Mouse (Mus musculus): ENCODE data around the gene Ikzf1. TPM values are rescaled to one million over a fixed set of nuclear protein-coding genes. Genes with fewer than 3 reads are reported as not detected.
A peak's percentile ranks its signal among the peaks of the same experiment; 100 is the strongest.

Gene Ikzf1
- polyA plus RNA-seq, 1 experiment from 2014 or later: 15.1 TPM

GRCm38 (mm10) chr11:11725876-11726525 lies 41.2 kb downstream of the Ikzf1 start:
- no peak overlapping the region for H3K4me3 ChIP-seq (ENCODE audit: low read length)
- ATAC-seq (replicated peaks; ENCODE audit: extremely low read depth, insufficient read depth, low FRiP score): peak; percentile 63
- H3K9ac ChIP-seq (ENCODE audit: low read length): no peak overlapping the region
- H3K27ac ChIP-seq (ENCODE audit: low read length): peak overlapping the region; percentile 43; the same call in 1 of the 2 replicates
- H3K27me3 ChIP-seq (ENCODE audit: control insufficient read depth, insufficient read depth, low read length): no peaks in the 10 kb centered on the region
- H3K36me3 ChIP-seq (ENCODE audit: control insufficient read depth, insufficient read depth): no peaks in the 10 kb centered on the region
- H3K4me1 ChIP-seq (ENCODE audit: control insufficient read depth, insufficient read depth, low read length): no peaks in the 10 kb centered on the region
- H3K9me3 ChIP-seq (replicated peaks; ENCODE audit: control insufficient read depth, low read length): no peaks in the 10 kb centered on the region
- H3K4me2 ChIP-seq (ENCODE audit: low read depth, low read length): no peak overlapping the region
- 72% methylated on average over 5 of the region's 5 CpGs for WGBS

- no peak overlapping the region for H3K4me3 ChIP-seq (ENCODE audit: low read length)
- no peaks in the 10 kb centered on the region for H3K9me3 ChIP-seq (replicated peaks; ENCODE audit: control insufficient read depth, low read length)
- H3K9ac ChIP-seq (ENCODE audit: low read length): no peak overlapping the region
- no peak for ATAC-seq (replicated peaks; ENCODE audit: extremely low read depth, insufficient read depth, low FRiP score)
- no peaks in the 10 kb centered on the region for H3K27me3 ChIP-seq (ENCODE audit: control insufficient read depth, insufficient read depth, low read length)
- H3K27ac ChIP-seq (ENCODE audit: low read length): no peak overlapping the region
- WGBS: 48% methylated on average over 4 of the region's 4 CpGs
- no peaks in the 10 kb centered on the region for H3K4me1 ChIP-seq (ENCODE audit: control insufficient read depth, insufficient read depth, low read length)
- no peaks in the 10 kb centered on the region for H3K36me3 ChIP-seq (ENCODE audit: control insufficient read depth, insufficient read depth)
- no peak overlapping the region for H3K4me2 ChIP-seq (ENCODE audit: low read depth, low read length)
Measured at GRCm38 (mm10) chr11:11726807-11727276, 42.0 kb downstream of the Ikzf1 start.

GRCm38 (mm10) chr11:11727936-11728556 lies 43.2 kb downstream of the Ikzf1 start:
- 87% methylated on average over 10 of the region's 10 CpGs for WGBS
- no peak for ATAC-seq (replicated peaks; ENCODE audit: extremely low read depth, insufficient read depth, low FRiP score)
- Histone ChIP-seq H3K27ac (ENCODE audit: low read length) (no peak overlapping the region), H3K9me3 (replicated peaks; ENCODE audit: control insufficient read depth, low read length) (no peaks in the 10 kb centered on the region), H3K4me2 (ENCODE audit: low read depth, low read length) (no peak overlapping the region), H3K4me3 (ENCODE audit: low read length) (no peak overlapping the region), H3K27me3 (ENCODE audit: control insufficient read depth, insufficient read depth, low read length) (no peaks in the 10 kb centered on the region), H3K4me1 (ENCODE audit: control insufficient read depth, insufficient read depth, low read length) (no peaks in the 10 kb centered on the region), H3K9ac (ENCODE audit: low read length) (no peak overlapping the region), H3K36me3 (ENCODE audit: control insufficient read depth, insufficient read depth) (no peaks in the 10 kb centered on the region)

GRCm38 (mm10) chr11:11729216-11729615 lies 44.4 kb downstream of the Ikzf1 start:
- no peak overlapping the region for H3K4me3 ChIP-seq (ENCODE audit: low read length)
- 55% methylated on average over 6 of the region's 6 CpGs for WGBS
- H3K4me1 ChIP-seq (ENCODE audit: control insufficient read depth, insufficient read depth, low read length): no peaks in the 10 kb centered on the region
- H3K27me3 ChIP-seq (ENCODE audit: control insufficient read depth, insufficient read depth, low read length): no peaks in the 10 kb centered on the region
- no peak for ATAC-seq (replicated peaks; ENCODE audit: extremely low read depth, insufficient read depth, low FRiP score)
- H3K4me2 ChIP-seq (ENCODE audit: low read depth, low read length): no peak overlapping the region
- H3K27ac ChIP-seq (ENCODE audit: low read length): no peak overlapping the region
- H3K36me3 ChIP-seq (ENCODE audit: control insufficient read depth, insufficient read depth): no peaks in the 10 kb centered on the region
- H3K9me3 ChIP-seq (replicated peaks; ENCODE audit: control insufficient read depth, low read length): no peaks in the 10 kb centered on the region
- no peak overlapping the region for H3K9ac ChIP-seq (ENCODE audit: low read length)

- Histone ChIP-seq H3K27me3 (ENCODE audit: control insufficient read depth, insufficient read depth, low read length) (no peaks in the 10 kb centered on the region), H3K4me1 (ENCODE audit: control insufficient read depth, insufficient read depth, low read length) (no peaks in the 10 kb centered on the region), H3K9me3 (replicated peaks; ENCODE audit: control insufficient read depth, low read length) (no peaks in the 10 kb centered on the region), H3K9ac (ENCODE audit: low read length) (no peak overlapping the region), H3K36me3 (ENCODE audit: control insufficient read depth, insufficient read depth) (no peaks in the 10 kb centered on the region), H3K4me2 (ENCODE audit: low read depth, low read length) (no peak overlapping the region), H3K4me3 (ENCODE audit: low read length) (no peak overlapping the region), H3K27ac (ENCODE audit: low read length) (no peak overlapping the region)
- 78% methylated on average over 1 of the region's 1 CpGs for WGBS
- ATAC-seq (replicated peaks; ENCODE audit: extremely low read depth, insufficient read depth, low FRiP score): no peak
Measured at GRCm38 (mm10) chr11:11730062-11730461, 45.3 kb downstream of the Ikzf1 start.

GRCm38 (mm10) chr11:11731727-11732126 lies 46.9 kb downstream of the Ikzf1 start:
- Histone ChIP-seq H3K4me3 (ENCODE audit: low read length) (no peak overlapping the region), H3K27me3 (ENCODE audit: control insufficient read depth, insufficient read depth, low read length) (no peaks in the 10 kb centered on the region), H3K4me1 (ENCODE audit: control insufficient read depth, insufficient read depth, low read length) (no peaks in the 10 kb centered on the region)

GRCm38 (mm10) chr11:11732972-11733770 lies 48.4 kb downstream of the Ikzf1 start:
- Histone ChIP-seq H3K4me3 (ENCODE audit: low read length) (no peak overlapping the region), H3K36me3 (ENCODE audit: control insufficient read depth, insufficient read depth) (no peaks in the 10 kb centered on the region), H3K27ac (ENCODE audit: low read length) (no peak overlapping the region), H3K4me1 (ENCODE audit: control insufficient read depth, insufficient read depth, low read length) (no peaks in the 10 kb centered on the region), H3K27me3 (ENCODE audit: control insufficient read depth, insufficient read depth, low read length) (no peaks in the 10 kb centered on the region), H3K9me3 (replicated peaks; ENCODE audit: control insufficient read depth, low read length) (no peaks in the 10 kb centered on the region), H3K9ac (ENCODE audit: low read length) (no peak overlapping the region), H3K4me2 (ENCODE audit: low read depth, low read length) (no peak overlapping the region)
- 45% methylated on average over 8 of the region's 8 CpGs for WGBS
- no peak for ATAC-seq (replicated peaks; ENCODE audit: extremely low read depth, insufficient read depth, low FRiP score)

More at GRCm38 (mm10) chr11:11731727-11732126, 46.9 kb downstream of the Ikzf1 start:
- Histone ChIP-seq H3K9me3 (replicated peaks; ENCODE audit: control insufficient read depth, low read length) (no peaks in the 10 kb centered on the region), H3K36me3 (ENCODE audit: control insufficient read depth, insufficient read depth) (no peaks in the 10 kb centered on the region), H3K27ac (ENCODE audit: low read length) (no peak overlapping the region), H3K9ac (ENCODE audit: low read length) (no peak overlapping the region), H3K4me2 (ENCODE audit: low read depth, low read length) (no peak overlapping the region)
- ATAC-seq (replicated peaks; ENCODE audit: extremely low read depth, insufficient read depth, low FRiP score): no peak
- WGBS: 76% methylated on average over 1 of the region's 1 CpGs

GRCm38 (mm10) chr11:11735155-11735554 lies 50.4 kb downstream of the Ikzf1 start:
- no peak overlapping the region for H3K4me3 ChIP-seq (ENCODE audit: low read length)
- no peaks in the 10 kb centered on the region for H3K27me3 ChIP-seq (ENCODE audit: control insufficient read depth, insufficient read depth, low read length)
- no peaks in the 10 kb centered on the region for H3K36me3 ChIP-seq (ENCODE audit: control insufficient read depth, insufficient read depth)
- ATAC-seq (replicated peaks; ENCODE audit: extremely low read depth, insufficient read depth, low FRiP score): no peak
- no peak overlapping the region for H3K27ac ChIP-seq (ENCODE audit: low read length)
- H3K4me2 ChIP-seq (ENCODE audit: low read depth, low read length): no peak overlapping the region
- H3K4me1 ChIP-seq (ENCODE audit: control insufficient read depth, insufficient read depth, low read length): no peaks in the 10 kb centered on the region
- H3K9ac ChIP-seq (ENCODE audit: low read length): no peak overlapping the region
- 65% methylated on average over 6 of the region's 6 CpGs for WGBS
- no peaks in the 10 kb centered on the region for H3K9me3 ChIP-seq (replicated peaks; ENCODE audit: control insufficient read depth, low read length)

GRCm38 (mm10) chr11:11736948-11737347 lies 52.1 kb downstream of the Ikzf1 start:
- Histone ChIP-seq H3K9me3 (replicated peaks; ENCODE audit: control insufficient read depth, low read length) (no peaks in the 10 kb centered on the region), H3K4me3 (ENCODE audit: low read length) (no peak overlapping the region), H3K9ac (ENCODE audit: low read length) (no peak overlapping the region), H3K4me2 (ENCODE audit: low read depth, low read length) (no peak overlapping the region), H3K27me3 (ENCODE audit: control insufficient read depth, insufficient read depth, low read length) (no peaks in the 10 kb centered on the region), H3K27ac (ENCODE audit: low read length) (no peak overlapping the region), H3K36me3 (ENCODE audit: control insufficient read depth, insufficient read depth) (no peaks in the 10 kb centered on the region), H3K4me1 (ENCODE audit: control insufficient read depth, insufficient read depth, low read length) (no peaks in the 10 kb centered on the region)
- ATAC-seq (replicated peaks; ENCODE audit: extremely low read depth, insufficient read depth, low FRiP score): no peak; the same call in 1 of the 2 replicates
- WGBS: 80% methylated on average over 4 of the region's 4 CpGs

All from heart, embryonic 16.5 days (tissue).